Mouse (Mus musculus) stomach, embryonic 14.5 days (tissue): ENCODE data around the gene Nrap. TPM values are rescaled to one million over a fixed set of nuclear protein-coding genes. Genes with fewer than 3 reads are reported as not detected.

Experiments
- ATAC-seq: fragments of 200-750 bp; cut with Nextera tagmentation; 2 replicates; pipeline ENCODE4 v1.8.0; 2017; ENCODE audit warnings: low read depth, moderate TSS enrichment; ENCODE audit not compliant: insufficient number of reproducible peaks, insufficient read depth, low FRiP score
- H3K27ac ChIP-seq: fragments of 300-500 bp; sonication (generic); 2 replicates; pipeline ENCODE4 v1.5.1; 2014; ENCODE audit warnings: mild to moderate bottlenecking, low read length, moderate library complexity, mixed read lengths
- H3K27me3 ChIP-seq: fragments of 300-500 bp; sonication (generic); 2 replicates; pipeline ENCODE4 v1.6.1; 2014; ENCODE audit warnings: low read length, control low read depth, mixed read lengths; ENCODE audit not compliant: control insufficient read depth, insufficient read depth
- H3K36me3 ChIP-seq: fragments of 300-500 bp; sonication (generic); 2 replicates; pipeline ENCODE4 v1.6.1; 2014; ENCODE audit warnings: mild to moderate bottlenecking, control low read depth, low read length, moderate library complexity, mixed read lengths; ENCODE audit not compliant: control insufficient read depth, insufficient read depth
- H3K4me1 ChIP-seq: fragments of 300-500 bp; sonication (generic); 2 replicates; pipeline ENCODE4 v1.6.1; 2014; ENCODE audit warnings: low read length, control low read depth, mixed read lengths; ENCODE audit not compliant: control insufficient read depth, insufficient read depth
- H3K4me2 ChIP-seq: fragments of 300-500 bp; sonication (generic); replicated peaks from 2 replicates; pipeline ENCODE4 v1.6.1; 2014; ENCODE audit warnings: low read depth, low read length, control low read depth
- H3K4me3 ChIP-seq: fragments of 300-500 bp; sonication (generic); 2 replicates; pipeline ENCODE4 v1.5.1; 2014; ENCODE audit warnings: low read depth, low read length, control low read depth
- H3K9ac ChIP-seq: fragments of 300-500 bp; sonication (generic); replicated peaks from 2 replicates; pipeline ENCODE4 v1.6.1; 2014; ENCODE audit warnings: low read depth, mild to moderate bottlenecking, control low read depth, low read length, moderate library complexity, mixed read lengths
- H3K9me3 ChIP-seq: fragments of 300-500 bp; sonication (generic); 2 replicates; pipeline ENCODE4 v1.6.1; 2016; ENCODE audit warnings: low read depth, low read length, control low read depth; ENCODE audit not compliant: control insufficient read depth
- WGBS: fragments of 180-500 bp; shearing (Covaris S2); extraction: QIAGEN DNeasy Blood & Tissue Kit; methylation state at CpG from one replicate; pipeline ENCODE4 v1.1.7; 2014; 5-methylcytosine and 5-hydroxymethylcytosine counted together
- polyA plus RNA-seq: library from polyadenylated mRNA; unstranded; fragments of >200 nt; fragmentation: Nextera tagmentation; extraction: Ambion mirVana; gene quantifications from 2 replicates; pipeline ENCODE4 v1.2.1, GENCODE M21; 2014

Nrap gene
- 0.26 and 0.45 TPM in 2 replicates for polyA plus RNA-seq

- Histone ChIP-seq H3K4me3 (no peak within 1 kb of the TSS), H3K36me3 (no peaks in the 10 kb centered on the region), H3K9me3 (no peaks in the 10 kb centered on the region), H3K4me1 (no peaks in the 10 kb centered on the region), H3K27ac (no peak within 1 kb of the TSS), H3K4me2 (no peak within 1 kb of the TSS), H3K27me3 (no peaks in the 10 kb centered on the region), H3K9ac (no peak within 1 kb of the TSS)
- ATAC-seq, result no peak
- 83% methylated on average over 11 of the region's 11 CpGs for WGBS
These were observed at the start of gene Nrap for GRCm38 (mm10) chr19:56389879-56390278. TSS of gene Nrap (minus strand) at chr19:56390037.

- Histone ChIP-seq H3K4me3 (no peak overlapping the region), H3K9ac (no peak overlapping the region), H3K27me3 (no peaks in the 10 kb centered on the region), H3K36me3 (peaks cover 12% of the 10 kb centered on the region; the same call in 1 of the 2 replicates), H3K4me1 (peaks cover 17% of the 10 kb centered on the region; the same call in 1 of the 2 replicates), H3K9me3 (no peaks in the 10 kb centered on the region), H3K4me2 (no peak overlapping the region), H3K27ac (peak overlapping the region; percentile 48; the same call in 1 of the 2 replicates)
- WGBS, result 68% methylated on average over 6 of the region's 6 CpGs
- peak; percentile 77 for ATAC-seq
These were observed 49.2 kb upstream of the Nrap start for GRCm38 (mm10) chr19:56439072-56439434.

- peak; percentile 34; the same call in 1 of the 2 replicates for ATAC-seq
These were observed 48.7 kb upstream of the Nrap start for GRCm38 (mm10) chr19:56438357-56439071.

GRCm38 (mm10) chr19:56436380-56436779 lies 46.5 kb upstream of the Nrap start:
- H3K9ac ChIP-seq, result no peak overlapping the region
- WGBS, result 88% methylated on average over 13 of the region's 13 CpGs
- H3K4me3 ChIP-seq, result no peak overlapping the region
- H3K4me2 ChIP-seq, result no peak overlapping the region
- peaks cover 12% of the 10 kb centered on the region; the same call in 1 of the 2 replicates for H3K4me1 ChIP-seq
- no peaks in the 10 kb centered on the region for H3K27me3 ChIP-seq
- H3K36me3 ChIP-seq, result peaks cover 12% of the 10 kb centered on the region; the same call in 1 of the 2 replicates
- no peaks in the 10 kb centered on the region for H3K9me3 ChIP-seq
- ATAC-seq, result no peak
- H3K27ac ChIP-seq, result no peak overlapping the region

More at GRCm38 (mm10) chr19:56438357-56439071, 48.7 kb upstream of the Nrap start:
- Histone ChIP-seq H3K9ac (no peak overlapping the region), H3K36me3 (peaks cover 12% of the 10 kb centered on the region; the same call in 1 of the 2 replicates), H3K4me2 (no peak overlapping the region), H3K27ac (peak overlapping the region; percentile 48), H3K4me1 (peaks cover 12% of the 10 kb centered on the region; the same call in 1 of the 2 replicates), H3K4me3 (no peak overlapping the region), H3K9me3 (no peaks in the 10 kb centered on the region), H3K27me3 (no peaks in the 10 kb centered on the region)
- WGBS, result 58% methylated on average over 7 of the region's 7 CpGs

GRCm38 (mm10) chr19:56433581-56433980 lies 43.7 kb upstream of the Nrap start:
- ATAC-seq, result no peak
- Histone ChIP-seq H3K4me1 (peaks cover 9% of the 10 kb centered on the region; the same call in 1 of the 2 replicates), H3K9ac (no peak overlapping the region), H3K27me3 (no peaks in the 10 kb centered on the region), H3K27ac (no peak overlapping the region), H3K4me3 (no peak overlapping the region), H3K4me2 (no peak overlapping the region), H3K9me3 (no peaks in the 10 kb centered on the region), H3K36me3 (peaks cover 12% of the 10 kb centered on the region; the same call in 1 of the 2 replicates)
- 88% methylated on average over 7 of the region's 7 CpGs for WGBS

GRCm38 (mm10) chr19:56432706-56433105 lies 42.9 kb upstream of the Nrap start:
- peaks cover 5% of the 10 kb centered on the region; the same call in 1 of the 2 replicates for H3K4me1 ChIP-seq
- no peak overlapping the region for H3K4me3 ChIP-seq
- H3K27ac ChIP-seq, result no peak overlapping the region
- ATAC-seq, result no peak
- H3K36me3 ChIP-seq, result peaks cover 12% of the 10 kb centered on the region; the same call in 1 of the 2 replicates
- 41% methylated on average over 10 of the region's 10 CpGs for WGBS
- no peaks in the 10 kb centered on the region for H3K27me3 ChIP-seq
- no peaks in the 10 kb centered on the region for H3K9me3 ChIP-seq
- no peak overlapping the region for H3K9ac ChIP-seq
- no peak overlapping the region for H3K4me2 ChIP-seq

- Histone ChIP-seq H3K4me1 (peaks cover 10% of the 10 kb centered on the region; the same call in 1 of the 2 replicates), H3K27me3 (no peaks in the 10 kb centered on the region), H3K4me2 (no peak overlapping the region), H3K36me3 (0 out of 2 replicates have a peak, but pooled peaks cover 4% of the 10 kb centered on the region), H3K9ac (no peak overlapping the region), H3K27ac (no peak overlapping the region), H3K9me3 (no peaks in the 10 kb centered on the region), H3K4me3 (no peak overlapping the region)
- WGBS, result 68% methylated on average over 8 of the region's 8 CpGs
- ATAC-seq, result no peak
These were observed 40.5 kb upstream of the Nrap start for GRCm38 (mm10) chr19:56430369-56430768.

- ATAC-seq, result no peak
- Histone ChIP-seq H3K27me3 (no peaks in the 10 kb centered on the region), H3K4me1 (peaks cover 13% of the 10 kb centered on the region), H3K9me3 (no peaks in the 10 kb centered on the region), H3K4me2 (no peak overlapping the region), H3K36me3 (no peaks in the 10 kb centered on the region; the same call in 1 of the 2 replicates), H3K27ac (peak overlapping the region; percentile 79), H3K4me3 (no peak overlapping the region), H3K9ac (no peak overlapping the region)
- WGBS, result 60% methylated on average over 9 of the region's 9 CpGs
These were observed 35.7 kb upstream of the Nrap start for GRCm38 (mm10) chr19:56425492-56425891.
